Mouse (Mus musculus): ENCODE measurements at regions not wholly inside any gene's neighbourhood (a gene's known extent, or its start where the extent isn't known, plus 50 kb on each side); places are given as distances from the start of the nearest gene placed in this dataset.

GRCm38 (mm10) chrX:19943305-19943704 lies 116.1 kb upstream of the Chst7 start:
- no peak for TF ChIP-seq POLR2A (IDR thresholded peaks at IDR 0.05; ENCODE audit: borderline replicate concordance, extremely low read depth, insufficient read depth, insufficient read length, poor library complexity, severe bottlenecking)
- no peak for TF ChIP-seq CTCF (IDR thresholded peaks at IDR 0.05; ENCODE audit: borderline replicate concordance, extremely low read depth, insufficient read depth, insufficient read length)
